Mouse (Mus musculus): ENCODE data around the gene Det1. TPM values are rescaled to one million over a fixed set of nuclear protein-coding genes. Genes with fewer than 3 reads are reported as not detected.
A peak's percentile ranks its signal among the peaks of the same experiment; 100 is the strongest.

The Det1 gene
- polyA plus RNA-seq, 1 experiment from 2014 or later: 22.2 TPM

DNA sequence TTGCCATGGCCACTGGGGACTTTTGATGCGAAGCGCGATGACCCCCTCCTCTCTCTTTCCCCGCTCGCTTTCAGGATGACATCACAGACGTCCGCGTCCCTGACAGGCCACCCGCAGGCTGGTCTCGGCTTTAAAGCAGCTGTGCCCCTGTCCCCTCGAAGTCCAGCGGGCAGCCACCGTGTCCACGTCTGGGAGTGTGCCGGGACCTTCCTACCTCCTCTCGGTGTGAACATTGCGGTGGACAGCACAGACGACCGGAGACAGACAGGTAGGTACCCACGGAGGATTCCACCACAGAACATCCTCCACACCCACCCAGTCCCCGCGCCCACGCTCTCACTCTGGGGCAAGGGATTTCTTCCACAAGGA lies 35.4 kb upstream of the Det1 start:
- Histone ChIP-seq H3K9me3 (no peaks in the 10 kb centered on the region), H3K27me3 (peaks cover 71% of the 10 kb centered on the region), H3K4me1 (peaks cover 21% of the 10 kb centered on the region), H3K9ac (peak overlapping the region; percentile 48; the same call in 1 of the 2 replicates), H3K4me2 (replicated peaks) (peak overlapping the region; percentile 66), H3K4me3 (peak overlapping the region; percentile 37), H3K36me3 (no peaks in the 10 kb centered on the region), H3K27ac (no peak overlapping the region)
- ATAC-seq (ENCODE audit: low FRiP score, low read depth): 0 out of 2 replicates have a peak, but pooled peaks have one; percentile 13
- WGBS: 1% methylated on average over 23 of the region's 23 CpGs

DNA sequence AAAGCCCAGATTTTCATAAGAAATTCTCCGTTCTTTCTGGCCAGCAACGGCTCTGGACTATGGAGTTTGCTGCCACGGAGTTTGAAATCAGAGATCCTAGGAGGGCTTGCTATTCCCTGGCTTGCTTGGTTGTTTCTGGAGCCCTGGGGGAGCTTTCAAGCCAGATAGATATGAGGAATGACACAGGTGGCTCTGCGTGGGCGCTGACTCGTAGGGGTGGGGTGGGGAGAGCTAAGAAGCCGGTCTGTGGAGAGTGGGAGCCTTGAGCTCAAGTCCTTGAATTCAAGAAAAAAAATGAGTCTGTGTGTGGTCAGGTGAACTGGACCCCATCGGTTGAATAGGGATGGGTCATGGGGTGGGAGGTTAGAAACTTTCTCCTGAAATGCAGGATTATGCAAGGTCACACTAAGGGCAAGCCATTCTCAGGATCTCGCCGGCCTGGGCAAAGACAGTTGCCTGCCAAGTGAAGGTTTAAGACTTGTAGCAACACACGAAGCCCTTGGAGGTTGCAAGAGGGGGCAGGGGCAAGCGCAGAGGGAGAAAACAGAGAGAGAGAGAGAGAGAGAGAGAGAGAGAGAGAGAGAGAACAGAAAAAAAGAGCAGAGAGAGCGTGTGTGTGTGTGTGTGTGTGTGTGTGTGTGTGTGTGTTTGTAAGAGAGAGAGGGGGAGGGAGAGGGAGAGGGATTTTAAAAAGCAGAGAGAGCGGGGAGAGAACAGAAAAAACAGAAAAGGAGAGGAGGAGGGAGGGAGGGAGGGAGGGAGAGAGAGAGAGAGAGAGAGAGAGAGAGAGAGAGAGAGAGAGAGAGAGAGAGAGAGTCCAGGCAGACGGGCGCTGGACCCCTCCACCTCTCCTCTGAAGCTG lies 34.8 kb upstream of the Det1 start:
- WGBS: 21% methylated on average over 16 of the region's 16 CpGs
- peak overlapping the region; percentile 37 for H3K4me3 ChIP-seq
- no peak for ATAC-seq (ENCODE audit: low FRiP score, low read depth)
- peaks cover 65% of the 10 kb centered on the region for H3K27me3 ChIP-seq
- no peaks in the 10 kb centered on the region for H3K9me3 ChIP-seq
- H3K27ac ChIP-seq: no peak overlapping the region
- H3K36me3 ChIP-seq: no peaks in the 10 kb centered on the region
- no peak overlapping the region for H3K9ac ChIP-seq
- H3K4me2 ChIP-seq (replicated peaks): peak overlapping the region; percentile 66
- H3K4me1 ChIP-seq: peaks cover 19% of the 10 kb centered on the region

DNA sequence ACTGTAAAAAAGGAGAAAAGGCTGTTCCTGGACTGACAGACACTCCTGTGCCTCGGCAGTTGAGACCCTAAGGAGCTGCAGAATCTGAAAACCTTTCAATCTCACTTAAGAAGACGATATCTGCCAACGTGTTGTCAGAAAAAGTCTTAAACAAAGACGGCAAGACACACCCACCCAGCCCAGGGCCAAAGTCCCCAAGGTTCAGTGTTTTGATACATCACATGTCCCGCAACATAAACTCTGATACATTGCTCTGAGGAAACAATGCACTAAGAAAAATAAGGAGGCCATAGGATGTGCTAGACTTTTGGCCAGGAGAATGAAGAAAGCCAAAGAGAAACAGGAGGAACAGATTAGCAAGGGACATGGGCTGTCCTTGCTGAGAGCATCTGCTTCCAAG lies 25.8 kb upstream of the Det1 start:
- H3K9me3 ChIP-seq: no peaks in the 10 kb centered on the region
- no peaks in the 10 kb centered on the region for H3K36me3 ChIP-seq
- ATAC-seq (ENCODE audit: low FRiP score, low read depth): no peak
- H3K4me1 ChIP-seq: no peaks in the 10 kb centered on the region
- H3K27ac ChIP-seq: no peak overlapping the region
- no peaks in the 10 kb centered on the region for H3K27me3 ChIP-seq
- WGBS: 76% methylated on average over 5 of the region's 5 CpGs
- H3K9ac ChIP-seq: no peak overlapping the region
- H3K4me3 ChIP-seq: no peak overlapping the region
- H3K4me2 ChIP-seq (replicated peaks): no peak overlapping the region

- WGBS: 87% methylated on average over 6 of the region's 6 CpGs
- H3K4me3 ChIP-seq: no peak overlapping the region
- H3K4me1 ChIP-seq: no peaks in the 10 kb centered on the region
- no peak for ATAC-seq (ENCODE audit: low FRiP score, low read depth)
- H3K9me3 ChIP-seq: no peaks in the 10 kb centered on the region
- no peaks in the 10 kb centered on the region for H3K27me3 ChIP-seq
- H3K27ac ChIP-seq: no peak overlapping the region
- H3K36me3 ChIP-seq: no peaks in the 10 kb centered on the region
- H3K4me2 ChIP-seq (replicated peaks): no peak overlapping the region
- no peak overlapping the region for H3K9ac ChIP-seq
Measured at GRCm38 (mm10) chr7:78872366-78872765, 25.3 kb upstream of the Det1 start.

DNA sequence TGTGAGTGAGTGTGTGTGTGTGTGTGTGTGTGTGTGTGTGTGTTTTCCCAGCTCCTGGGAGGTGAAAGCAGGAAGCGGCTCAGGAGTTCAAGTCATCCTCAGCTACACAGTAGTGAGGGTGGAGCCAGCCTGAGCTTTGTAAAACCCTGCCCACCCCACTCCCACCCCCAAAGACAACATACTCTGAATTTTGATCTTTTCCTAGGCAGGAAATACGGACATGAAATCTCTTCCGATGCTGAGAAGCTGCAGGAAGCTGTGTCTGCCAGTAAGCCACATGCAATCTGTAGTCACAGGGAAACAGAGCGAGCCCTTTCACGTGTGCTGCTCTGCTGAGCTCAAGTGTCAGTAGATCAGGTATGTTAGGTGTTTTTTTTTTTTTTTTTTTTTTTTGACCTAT lies 21.7 kb upstream of the Det1 start:
- Histone ChIP-seq H3K4me1 (peaks cover 3% of the 10 kb centered on the region; the same call in 1 of the 2 replicates), H3K9ac (no peak overlapping the region), H3K36me3 (no peaks in the 10 kb centered on the region), H3K27me3 (no peaks in the 10 kb centered on the region), H3K27ac (no peak overlapping the region), H3K9me3 (no peaks in the 10 kb centered on the region), H3K4me2 (replicated peaks) (no peak overlapping the region), H3K4me3 (no peak overlapping the region)
- no peak for ATAC-seq (ENCODE audit: low FRiP score, low read depth)
- 67% methylated on average over 5 of the region's 5 CpGs for WGBS

DNA sequence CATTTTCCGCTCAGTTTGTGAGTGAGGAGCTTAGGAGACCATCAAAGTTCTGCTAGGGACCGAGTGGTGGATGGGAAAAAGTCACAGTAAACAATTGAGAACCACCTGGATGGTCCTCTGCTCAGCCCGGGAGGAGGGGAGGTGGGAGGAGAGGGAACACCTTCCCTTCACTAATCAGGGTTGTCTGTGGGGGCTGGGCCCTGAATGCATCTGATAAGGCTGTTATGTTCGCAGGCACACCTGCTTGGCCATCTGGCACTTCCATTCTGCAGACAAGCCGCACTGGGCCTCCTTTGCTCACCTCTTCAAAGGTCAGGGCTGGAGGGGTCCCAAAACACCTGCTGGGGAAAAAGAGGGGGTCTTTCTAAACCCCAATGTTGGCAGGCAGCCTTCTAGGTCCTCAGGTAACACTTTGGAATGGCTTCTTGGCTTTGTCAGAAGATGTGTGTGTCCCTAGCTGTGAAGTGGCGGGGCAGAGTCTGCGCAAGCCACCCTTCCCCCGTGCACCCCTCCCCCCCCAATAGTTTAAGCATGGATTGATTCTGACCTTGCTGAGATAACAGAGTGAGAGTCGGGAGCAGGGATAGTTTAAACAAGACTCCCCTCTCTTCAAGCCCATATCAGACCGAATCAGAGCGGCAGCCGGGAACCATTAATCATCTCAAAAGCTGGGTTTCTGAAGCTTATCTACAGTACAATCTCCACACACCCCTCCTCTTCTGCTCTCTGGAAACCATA lies 18.3 kb upstream of the Det1 start:
- 54% methylated on average over 12 of the region's 12 CpGs for WGBS
- H3K9me3 ChIP-seq: no peaks in the 10 kb centered on the region
- no peak overlapping the region for H3K4me3 ChIP-seq
- no peaks in the 10 kb centered on the region for H3K36me3 ChIP-seq
- no peak overlapping the region for H3K27ac ChIP-seq
- H3K9ac ChIP-seq: no peak overlapping the region
- no peaks in the 10 kb centered on the region for H3K27me3 ChIP-seq
- ATAC-seq (ENCODE audit: low FRiP score, low read depth): no peak
- no peak overlapping the region for H3K4me2 ChIP-seq (replicated peaks)
- peaks cover 3% of the 10 kb centered on the region; the same call in 1 of the 2 replicates for H3K4me1 ChIP-seq

- Histone ChIP-seq H3K4me1 (peaks cover 3% of the 10 kb centered on the region; the same call in 1 of the 2 replicates), H3K27ac (no peak overlapping the region), H3K9me3 (no peaks in the 10 kb centered on the region), H3K36me3 (no peaks in the 10 kb centered on the region), H3K4me2 (replicated peaks) (no peak overlapping the region), H3K27me3 (no peaks in the 10 kb centered on the region), H3K4me3 (no peak overlapping the region), H3K9ac (no peak overlapping the region)
- 51% methylated on average over 4 of the region's 4 CpGs for WGBS
- no peak for ATAC-seq (ENCODE audit: low FRiP score, low read depth)
Measured at GRCm38 (mm10) chr7:78864446-78864802, 17.4 kb upstream of the Det1 start.

GRCm38 (mm10) chr7:78863796-78864445 lies 16.9 kb upstream of the Det1 start:
- Histone ChIP-seq H3K4me1 (peaks cover 3% of the 10 kb centered on the region; the same call in 1 of the 2 replicates), H3K9me3 (no peaks in the 10 kb centered on the region), H3K27me3 (no peaks in the 10 kb centered on the region), H3K4me3 (no peak overlapping the region), H3K9ac (no peak overlapping the region), H3K36me3 (no peaks in the 10 kb centered on the region), H3K4me2 (replicated peaks) (no peak overlapping the region), H3K27ac (no peak overlapping the region)
- ATAC-seq (ENCODE audit: low FRiP score, low read depth): no peak
- 60% methylated on average over 7 of the region's 7 CpGs for WGBS

DNA sequence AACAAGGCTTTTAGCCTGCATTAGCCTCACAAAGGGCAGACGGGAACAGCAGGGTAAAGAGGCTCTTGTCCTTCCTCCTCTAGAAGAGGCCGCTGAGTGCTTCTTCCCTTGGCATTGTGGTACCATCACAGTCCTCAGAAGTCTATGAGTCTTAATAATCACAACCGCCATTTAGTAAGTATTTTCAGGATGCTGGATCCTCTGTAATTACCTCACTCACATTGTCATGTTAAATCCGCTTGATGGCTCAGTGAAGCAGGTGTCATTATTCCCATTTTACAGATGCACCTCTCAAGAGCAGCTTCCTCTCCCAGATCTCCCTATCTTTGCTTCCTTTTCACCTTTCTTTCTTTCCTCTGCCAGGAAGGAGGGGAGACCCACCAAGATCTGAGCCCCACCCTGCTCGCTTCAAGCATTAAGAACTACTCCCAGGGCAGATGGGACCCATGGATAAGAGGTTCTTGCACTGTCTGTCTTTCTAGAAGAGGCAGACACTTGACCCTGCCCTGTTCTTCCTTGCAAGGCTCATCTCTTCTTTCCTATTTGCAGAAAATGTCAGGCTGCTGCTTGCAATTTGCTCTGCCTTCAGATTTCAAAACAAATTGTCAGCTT lies 8.1 kb upstream of the Det1 start:
- WGBS: 72% methylated on average over 5 of the region's 5 CpGs
- Histone ChIP-seq H3K9ac (no peak overlapping the region), H3K36me3 (no peaks in the 10 kb centered on the region), H3K4me1 (no peaks in the 10 kb centered on the region), H3K27me3 (no peaks in the 10 kb centered on the region), H3K27ac (no peak overlapping the region), H3K9me3 (no peaks in the 10 kb centered on the region), H3K4me2 (replicated peaks) (no peak overlapping the region), H3K4me3 (no peak overlapping the region)
- ATAC-seq (ENCODE audit: low FRiP score, low read depth): no peak

DNA sequence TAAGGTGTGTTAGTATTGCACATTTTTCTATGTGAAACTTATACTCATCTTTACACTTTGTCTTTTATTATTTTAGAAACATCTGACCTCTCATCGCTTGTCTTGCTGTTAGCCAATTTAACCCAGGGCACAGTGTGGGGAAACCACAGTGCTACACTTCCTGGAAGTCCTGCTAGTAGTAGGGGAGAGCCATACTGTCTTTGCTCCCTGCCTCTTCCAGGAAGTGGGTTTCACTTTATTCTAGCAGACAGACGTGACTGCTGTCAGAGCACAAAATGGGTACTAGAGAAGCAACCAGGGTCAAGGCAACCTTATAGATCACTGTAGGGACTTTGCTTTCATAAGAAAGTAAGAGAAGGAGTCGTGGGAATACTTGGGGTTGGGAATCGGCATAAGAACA lies 7.0 kb upstream of the Det1 start:
- no peaks in the 10 kb centered on the region for H3K27me3 ChIP-seq
- WGBS: 67% methylated on average over 4 of the region's 4 CpGs
- no peak for ATAC-seq (ENCODE audit: low FRiP score, low read depth)

DNA sequence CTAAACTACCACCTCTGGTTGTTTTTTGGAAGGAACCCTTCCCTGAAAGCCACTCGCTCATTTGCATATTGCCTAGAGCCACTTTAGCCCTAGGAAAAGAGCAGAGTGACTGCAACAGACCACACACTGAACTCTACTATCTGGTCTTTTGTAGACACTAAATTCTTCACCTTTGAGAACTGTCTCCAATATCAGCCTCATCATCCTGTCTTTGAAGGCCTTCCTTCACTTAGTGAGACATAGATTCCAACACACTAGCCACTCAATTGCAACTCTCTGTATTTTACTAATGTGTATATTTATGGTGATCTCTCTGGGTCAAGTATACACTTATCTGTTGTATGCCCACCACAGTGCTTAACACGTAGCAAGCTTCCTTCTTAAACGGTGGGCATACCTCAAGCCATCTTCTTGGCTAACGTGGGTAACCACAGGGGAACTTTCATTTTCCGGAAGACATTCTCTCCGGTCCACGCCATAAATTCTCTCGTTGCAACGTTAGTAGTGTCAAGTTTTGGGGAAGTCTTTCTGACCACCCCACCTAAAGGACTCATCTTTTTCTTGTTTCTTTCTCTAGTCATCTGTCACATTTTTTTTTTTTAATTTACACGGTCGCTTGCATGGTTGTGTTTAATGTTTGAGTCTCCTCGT lies 872 bp downstream of the Det1 start:
- no peak for ATAC-seq (ENCODE audit: low FRiP score, low read depth)
- Histone ChIP-seq H3K4me2 (replicated peaks) (peak overlapping the region; percentile 72), H3K4me1 (peaks cover 11% of the 10 kb centered on the region), H3K9ac (peak overlapping the region; percentile 86), H3K9me3 (no peaks in the 10 kb centered on the region), H3K27ac (peak overlapping the region; percentile 58; the same call in 1 of the 2 replicates), H3K27me3 (no peaks in the 10 kb centered on the region), H3K36me3 (peaks cover 27% of the 10 kb centered on the region), H3K4me3 (peak overlapping the region; percentile 75)
- 38% methylated on average over 12 of the region's 12 CpGs for WGBS

More for the DNA sequence above, 7.0 kb upstream of the Det1 start:
- Histone ChIP-seq H3K9ac (no peak overlapping the region), H3K4me1 (no peaks in the 10 kb centered on the region), H3K4me2 (replicated peaks) (no peak overlapping the region), H3K9me3 (no peaks in the 10 kb centered on the region), H3K36me3 (no peaks in the 10 kb centered on the region), H3K4me3 (no peak overlapping the region), H3K27ac (no peak overlapping the region)
